Mouse (Mus musculus) MEL (cell line): ENCODE data around the gene Ppp1r15a.

Experiments
- MAFK ChIP-seq: IDR thresholded peaks from 2 replicates; pipeline ENCODE4 v1.6.1; 2011; ENCODE audit warnings: low read depth, mild to moderate bottlenecking, low read length, improper control_type of control experiment, borderline replicate concordance
- NRF1 ChIP-seq: IDR thresholded peaks from 2 replicates; pipeline ENCODE4 v1.6.1; 2014; ENCODE audit warnings: low read depth, mild to moderate bottlenecking, inconsistent platforms, low read length, improper control_type of control experiment, moderate library complexity; ENCODE audit not compliant: poor library complexity, insufficient read depth, severe bottlenecking
- POLR2A ChIP-seq, 2 experiments: IDR thresholded peaks; 2 replicates each; pipeline ENCODE4 v1.6.1; 2011 to 2012; ENCODE audit warnings: low read length in 2 of 2, mild to moderate bottlenecking in 2 of 2, control low read depth in 1 of 2, improper control_type of control experiment in 1 of 2, low read depth in 1 of 2, moderate library complexity in 1 of 2; ENCODE audit not compliant: control insufficient read depth in 1 of 2, insufficient read depth in 1 of 2, poor library complexity in 1 of 2
- TAL1 ChIP-seq: IDR thresholded peaks from 2 replicates; pipeline ENCODE4 v1.6.1; 2012; ENCODE audit warnings: mild to moderate bottlenecking, inconsistent platforms, low read length, moderate library complexity, mixed read lengths

DNA sequence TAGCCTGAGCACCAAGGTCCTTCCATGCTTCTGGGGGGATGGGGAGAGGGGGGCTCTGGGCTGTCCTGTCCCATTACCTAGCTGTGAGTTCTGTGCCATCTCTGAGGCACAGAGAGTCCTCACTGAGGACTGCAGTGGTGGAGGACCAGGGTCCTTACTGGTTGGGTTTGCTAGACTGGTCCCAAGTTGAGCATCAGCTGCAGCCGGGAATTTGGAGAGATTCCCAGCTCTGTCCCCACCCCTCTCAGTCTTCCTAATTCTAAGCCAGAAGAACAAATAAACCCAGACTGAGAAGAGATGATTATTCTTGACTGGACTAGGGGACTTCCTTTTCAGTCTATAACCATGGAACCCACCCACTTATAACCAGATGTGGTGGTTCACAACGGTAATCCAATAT, 4.6 kb upstream of the Ppp1r15a start:
- TF ChIP-seq NRF1 (no peak), TAL1 (no peak), MAFK (no peak), POLR2A (IDR thresholded peaks at IDR 0.05; ENCODE audit: control insufficient read depth in 1 of 2, insufficient read depth in 1 of 2, low read depth in 1 of 2, low read length in 2 of 2, poor library complexity in 1 of 2) (no peak)
